Mouse (Mus musculus) forebrain, embryonic 14.5 days (tissue): ENCODE measurements at regions not wholly inside any gene's neighbourhood (a gene's known extent, or its start where the extent isn't known, plus 50 kb on each side); places are given as distances from the start of the nearest gene placed in this dataset.

ENCODE experiments used
- ATAC-seq: fragments of 200-750 bp; cut with Nextera tagmentation; 2 replicates; pipeline ENCODE4 v1.8.0; 2017; ENCODE audit warnings: mild to moderate bottlenecking, moderate library complexity
- DNase-seq: peaks from one replicate; pipeline ENCODE4 v3.0.0-alpha.2; 2015; ENCODE audit warnings: low spot score
- H3K27ac ChIP-seq: fragments of 300-500 bp; sonication (generic); 2 replicates; pipeline ENCODE4 v1.5.1; 2014; ENCODE audit warnings: low read depth, mild to moderate bottlenecking, control low read depth, low read length, moderate library complexity
- H3K27me3 ChIP-seq: fragments of 300-500 bp; sonication (generic); replicated peaks from 2 replicates; pipeline ENCODE4 v1.6.1; 2014; ENCODE audit warnings: low read length, control low read depth, mixed read lengths; ENCODE audit not compliant: control insufficient read depth, insufficient read depth
- H3K36me3 ChIP-seq: fragments of 300-500 bp; sonication (generic); 2 replicates; pipeline ENCODE4 v1.6.1; 2014; ENCODE audit warnings: low read length, control low read depth; ENCODE audit not compliant: control insufficient read depth, insufficient read depth
- H3K4me1 ChIP-seq: fragments of 300-500 bp; sonication (generic); 2 replicates; pipeline ENCODE4 v1.6.1; 2014; ENCODE audit warnings: antibody characterized with exemption, low read length, control low read depth; ENCODE audit not compliant: control insufficient read depth, insufficient read depth
- H3K4me2 ChIP-seq: fragments of 300-500 bp; sonication (generic); 2 replicates; pipeline ENCODE4 v1.6.1; 2014; ENCODE audit warnings: mild to moderate bottlenecking, control low read depth, low read length
- H3K4me3 ChIP-seq: fragments of 300-500 bp; sonication (generic); 2 replicates; pipeline ENCODE4 v1.5.1; 2014; ENCODE audit warnings: low read depth, low read length, control low read depth
- H3K9ac ChIP-seq: fragments of 300-500 bp; sonication (generic); 2 replicates; pipeline ENCODE4 v1.6.1; 2014; ENCODE audit warnings: mild to moderate bottlenecking, low read length, control low read depth, moderate library complexity
- H3K9me3 ChIP-seq: fragments of 300-500 bp; sonication (generic); replicated peaks from 2 replicates; pipeline ENCODE4 v1.6.1; 2016; ENCODE audit warnings: low read length, control low read depth, mixed read lengths; ENCODE audit not compliant: control insufficient read depth
- WGBS: fragments of 180-500 bp; shearing (Covaris S2); extraction: QIAGEN DNeasy Blood & Tissue Kit; methylation state at CpG from one replicate; pipeline ENCODE4 v1.1.7; 2014; 5-methylcytosine and 5-hydroxymethylcytosine counted together

- Histone ChIP-seq H3K9ac (no peak overlapping the region), H3K9me3 (no peaks in the 10 kb centered on the region), H3K4me1 (peaks cover 6% of the 10 kb centered on the region; the same call in 1 of the 2 replicates), H3K27me3 (peaks cover 3% of the 10 kb centered on the region; the same call in 1 of the 2 replicates), H3K36me3 (no peaks in the 10 kb centered on the region), H3K4me3 (no peak overlapping the region), H3K27ac (no peak overlapping the region), H3K4me2 (no peak overlapping the region)
- no peak for ATAC-seq
- DNase-seq = no peak
Measured at GRCm38 (mm10) chr7:111305196-111305595, 222.4 kb upstream of the Eif4g2 start.

GRCm38 (mm10) chr7:111301791-111302488 lies 219.1 kb upstream of the Eif4g2 start:
- no peaks in the 10 kb centered on the region for H3K27me3 ChIP-seq
- H3K36me3 ChIP-seq = no peaks in the 10 kb centered on the region
- DNase-seq = peak; percentile 68
- H3K27ac ChIP-seq = no peak overlapping the region
- H3K4me3 ChIP-seq = no peak overlapping the region
- H3K9ac ChIP-seq = peak overlapping the region; percentile 45
- H3K4me1 ChIP-seq = peaks cover 6% of the 10 kb centered on the region; the same call in 1 of the 2 replicates
- peak overlapping the region; percentile 28; the same call in 1 of the 2 replicates for H3K4me2 ChIP-seq
- no peaks in the 10 kb centered on the region for H3K9me3 ChIP-seq
- peak; percentile 44 for ATAC-seq
- 26% methylated on average over 16 of the region's 16 CpGs for WGBS

GRCm38 (mm10) chr7:111297174-111297902 lies 214.5 kb upstream of the Eif4g2 start:
- Histone ChIP-seq H3K9me3 (no peaks in the 10 kb centered on the region), H3K9ac (no peak overlapping the region), H3K27ac (no peak overlapping the region), H3K36me3 (no peaks in the 10 kb centered on the region), H3K4me2 (no peak overlapping the region), H3K27me3 (no peaks in the 10 kb centered on the region), H3K4me1 (peaks cover 3% of the 10 kb centered on the region; the same call in 1 of the 2 replicates), H3K4me3 (no peak overlapping the region)
- ATAC-seq (no peak), DNase-seq (no peak)
- WGBS = 80% methylated on average over 9 of the region's 9 CpGs

GRCm38 (mm10) chr7:111283411-111283955 lies 200.7 kb upstream of the Eif4g2 start:
- Histone ChIP-seq H3K9me3 (no peaks in the 10 kb centered on the region), H3K9ac (no peak overlapping the region), H3K4me3 (no peak overlapping the region), H3K36me3 (no peaks in the 10 kb centered on the region), H3K4me1 (no peaks in the 10 kb centered on the region), H3K27ac (no peak overlapping the region), H3K27me3 (no peaks in the 10 kb centered on the region), H3K4me2 (no peak overlapping the region)
- no peak for ATAC-seq
- 68% methylated on average over 13 of the region's 13 CpGs for WGBS
- no peak for DNase-seq

GRCm38 (mm10) chr7:111282314-111282713 lies 199.5 kb upstream of the Eif4g2 start:
- no peaks in the 10 kb centered on the region for H3K36me3 ChIP-seq
- ATAC-seq = no peak
- no peaks in the 10 kb centered on the region for H3K9me3 ChIP-seq
- 78% methylated on average over 8 of the region's 8 CpGs for whole genome bisulfite sequencing
- no peak overlapping the region for H3K4me2 ChIP-seq
- no peak overlapping the region for H3K9ac ChIP-seq
- no peak overlapping the region for H3K4me3 ChIP-seq
- H3K27ac ChIP-seq = no peak overlapping the region
- no peaks in the 10 kb centered on the region for H3K27me3 ChIP-seq
- no peak for DNase-seq
- H3K4me1 ChIP-seq = no peaks in the 10 kb centered on the region

- ATAC-seq (no peak), DNase-seq (no peak)
- Histone ChIP-seq H3K4me2 (no peak overlapping the region), H3K9ac (no peak overlapping the region), H3K4me3 (no peak overlapping the region), H3K27ac (no peak overlapping the region), H3K27me3 (no peaks in the 10 kb centered on the region), H3K4me1 (no peaks in the 10 kb centered on the region), H3K9me3 (no peaks in the 10 kb centered on the region), H3K36me3 (no peaks in the 10 kb centered on the region)
- WGBS = 88% methylated on average over 3 of the region's 3 CpGs
Measured at GRCm38 (mm10) chr7:111277703-111278102, 194.9 kb upstream of the Eif4g2 start.

GRCm38 (mm10) chr7:111273839-111274238 lies 191.0 kb upstream of the Eif4g2 start:
- no peak overlapping the region for H3K9ac ChIP-seq
- H3K4me1 ChIP-seq = no peaks in the 10 kb centered on the region
- no peaks in the 10 kb centered on the region for H3K9me3 ChIP-seq
- no peaks in the 10 kb centered on the region for H3K36me3 ChIP-seq
- DNase-seq = no peak
- no peak for ATAC-seq
- H3K4me3 ChIP-seq = no peak overlapping the region
- H3K27me3 ChIP-seq = no peaks in the 10 kb centered on the region
- no peak overlapping the region for H3K27ac ChIP-seq
- WGBS = 92% methylated on average over 5 of the region's 5 CpGs
- H3K4me2 ChIP-seq = no peak overlapping the region

- no peak overlapping the region for H3K27ac ChIP-seq
- no peak overlapping the region for H3K4me3 ChIP-seq
- H3K9me3 ChIP-seq = no peaks in the 10 kb centered on the region
- H3K27me3 ChIP-seq = no peaks in the 10 kb centered on the region
- no peak overlapping the region for H3K4me2 ChIP-seq
- 88% methylated on average over 4 of the region's 4 CpGs for WGBS
- no peaks in the 10 kb centered on the region for H3K4me1 ChIP-seq
- DNase-seq = no peak
- ATAC-seq = no peak
- H3K36me3 ChIP-seq = no peaks in the 10 kb centered on the region
- H3K9ac ChIP-seq = no peak overlapping the region
Measured at GRCm38 (mm10) chr7:111270874-111271273, 188.0 kb upstream of the Eif4g2 start.

GRCm38 (mm10) chr7:111268197-111268596 lies 185.4 kb upstream of the Eif4g2 start:
- H3K4me2 ChIP-seq = no peak overlapping the region
- ATAC-seq = no peak
- no peak overlapping the region for H3K27ac ChIP-seq
- H3K9me3 ChIP-seq = no peaks in the 10 kb centered on the region
- H3K36me3 ChIP-seq = no peaks in the 10 kb centered on the region
- H3K9ac ChIP-seq = no peak overlapping the region
- H3K4me3 ChIP-seq = no peak overlapping the region
- no peaks in the 10 kb centered on the region for H3K27me3 ChIP-seq
- H3K4me1 ChIP-seq = no peaks in the 10 kb centered on the region
- no peak for DNase-seq
- 98% methylated on average over 2 of the region's 2 CpGs for WGBS
